Mouse (Mus musculus): ENCODE measurements around the gene Mcub. TPM values are rescaled to one million over a fixed set of nuclear protein-coding genes. Genes with fewer than 3 reads are reported as not detected.

Mcub gene
- polyA plus RNA-seq, 1 experiment from 2014 or later: 3.5 TPM

DNA sequence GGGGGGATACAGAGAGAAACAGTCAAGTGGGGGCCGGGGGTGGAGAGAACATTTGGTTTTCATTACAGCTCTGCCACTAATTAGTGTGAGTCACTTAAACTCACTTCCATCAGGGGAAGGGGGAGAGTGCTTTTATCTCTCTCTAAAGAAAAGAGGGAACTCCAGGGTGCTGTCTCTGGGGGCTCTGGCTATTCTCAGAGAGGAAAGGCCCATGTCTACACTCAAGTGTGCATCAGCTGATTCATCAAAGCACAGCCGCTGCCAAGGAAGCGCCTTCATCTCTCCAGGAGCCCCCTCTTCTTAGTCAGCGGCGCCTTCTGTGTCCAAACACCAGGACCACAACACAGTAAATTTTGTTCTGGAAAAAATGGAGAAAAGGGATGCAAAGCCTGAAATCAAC, 12.3 kb upstream of the Mcub start:
- no peaks in the 10 kb centered on the region for H3K9me3 ChIP-seq (replicated peaks)
- WGBS: 36% methylated on average over 5 of the region's 5 CpGs
- no peak overlapping the region for H3K4me2 ChIP-seq
- no peak overlapping the region for H3K4me3 ChIP-seq
- no peak for ATAC-seq (ENCODE audit: insufficient number of reproducible peaks, low FRiP score)
- H3K4me1 ChIP-seq (replicated peaks): peaks cover 6% of the 10 kb centered on the region
- H3K36me3 ChIP-seq: peaks cover 54% of the 10 kb centered on the region
- H3K27me3 ChIP-seq (replicated peaks): no peaks in the 10 kb centered on the region
- no peak overlapping the region for H3K9ac ChIP-seq
- no peak overlapping the region for H3K27ac ChIP-seq (ENCODE audit: poor library complexity, severe bottlenecking)

DNA sequence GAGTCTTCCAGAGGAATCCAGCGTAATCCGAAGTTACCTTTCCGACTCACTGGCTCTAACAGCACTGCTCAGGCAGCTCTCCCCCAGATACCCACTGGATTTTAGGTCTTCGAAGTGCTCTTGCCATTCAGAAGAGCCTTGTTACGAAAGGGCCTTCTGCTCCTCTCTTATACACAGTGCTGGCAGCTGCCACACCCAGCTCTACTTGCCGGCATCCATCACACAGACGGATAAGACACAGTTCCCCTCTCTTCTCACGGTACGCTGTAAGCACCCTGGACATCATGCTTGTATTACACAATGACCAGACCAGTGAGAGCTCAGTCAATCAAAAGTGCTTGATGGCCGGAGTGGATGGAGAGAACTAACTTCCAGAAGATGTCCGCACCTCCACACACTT, 11.8 kb upstream of the Mcub start:
- Histone ChIP-seq H3K27ac (ENCODE audit: poor library complexity, severe bottlenecking) (no peak overlapping the region), H3K36me3 (peaks cover 49% of the 10 kb centered on the region), H3K4me1 (replicated peaks) (peaks cover 8% of the 10 kb centered on the region), H3K27me3 (replicated peaks) (no peaks in the 10 kb centered on the region), H3K4me2 (no peak overlapping the region), H3K9ac (no peak overlapping the region), H3K4me3 (no peak overlapping the region), H3K9me3 (replicated peaks) (no peaks in the 10 kb centered on the region)
- 63% methylated on average over 11 of the region's 11 CpGs for WGBS
- ATAC-seq (ENCODE audit: insufficient number of reproducible peaks, low FRiP score): no peak

DNA sequence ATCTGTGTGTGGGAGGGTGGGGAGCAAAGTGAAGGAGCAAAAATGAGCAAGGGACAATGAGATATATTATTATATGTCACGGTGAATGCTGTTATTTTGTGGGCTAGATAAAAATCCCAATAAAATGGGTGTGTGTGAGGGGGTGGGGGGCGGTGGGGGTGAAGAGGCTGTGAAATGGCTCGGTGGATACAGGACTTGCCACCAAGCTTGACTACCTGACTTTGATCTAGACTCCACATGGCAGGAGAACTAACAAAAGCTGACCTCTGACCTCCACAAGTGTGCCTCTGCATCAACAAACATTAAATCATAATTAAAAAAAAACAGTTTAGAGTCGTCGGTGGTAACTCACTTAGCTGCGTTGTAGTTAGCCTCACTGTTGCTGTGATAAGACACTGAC, 9.5 kb upstream of the Mcub start:
- WGBS: 40% methylated on average over 6 of the region's 6 CpGs
- no peak overlapping the region for H3K27ac ChIP-seq (ENCODE audit: poor library complexity, severe bottlenecking)
- no peak for ATAC-seq (ENCODE audit: insufficient number of reproducible peaks, low FRiP score)
- H3K9me3 ChIP-seq (replicated peaks): no peaks in the 10 kb centered on the region
- H3K4me3 ChIP-seq: no peak overlapping the region
- H3K9ac ChIP-seq: no peak overlapping the region
- H3K27me3 ChIP-seq (replicated peaks): no peaks in the 10 kb centered on the region
- H3K4me1 ChIP-seq (replicated peaks): peaks cover 13% of the 10 kb centered on the region
- H3K4me2 ChIP-seq: no peak overlapping the region
- H3K36me3 ChIP-seq: peaks cover 28% of the 10 kb centered on the region

DNA sequence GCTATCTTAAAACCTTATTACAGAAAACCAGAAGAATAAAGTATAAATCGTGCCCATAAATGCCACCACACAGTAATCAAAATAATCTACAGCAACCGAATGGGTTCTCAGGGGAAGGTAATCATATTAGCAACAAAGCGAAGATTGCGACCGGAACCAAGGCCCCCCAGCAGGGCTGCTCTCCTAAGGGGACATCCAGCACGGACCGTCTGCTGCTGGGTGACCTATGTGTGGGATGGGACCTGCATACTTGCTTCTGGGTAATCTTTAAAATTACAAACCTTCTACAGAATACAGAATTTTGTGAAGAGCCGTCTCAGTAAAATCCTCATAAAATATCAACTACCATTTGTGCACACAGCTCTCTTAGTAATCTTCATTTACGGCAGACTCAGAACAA, 8.7 kb upstream of the Mcub start:
- Histone ChIP-seq H3K4me1 (replicated peaks) (peaks cover 13% of the 10 kb centered on the region), H3K9ac (no peak overlapping the region), H3K4me2 (no peak overlapping the region), H3K36me3 (peaks cover 20% of the 10 kb centered on the region), H3K27me3 (replicated peaks) (no peaks in the 10 kb centered on the region), H3K9me3 (replicated peaks) (no peaks in the 10 kb centered on the region), H3K27ac (ENCODE audit: poor library complexity, severe bottlenecking) (no peak overlapping the region), H3K4me3 (no peak overlapping the region)
- 86% methylated on average over 9 of the region's 9 CpGs for WGBS
- ATAC-seq (ENCODE audit: insufficient number of reproducible peaks, low FRiP score): no peak

DNA sequence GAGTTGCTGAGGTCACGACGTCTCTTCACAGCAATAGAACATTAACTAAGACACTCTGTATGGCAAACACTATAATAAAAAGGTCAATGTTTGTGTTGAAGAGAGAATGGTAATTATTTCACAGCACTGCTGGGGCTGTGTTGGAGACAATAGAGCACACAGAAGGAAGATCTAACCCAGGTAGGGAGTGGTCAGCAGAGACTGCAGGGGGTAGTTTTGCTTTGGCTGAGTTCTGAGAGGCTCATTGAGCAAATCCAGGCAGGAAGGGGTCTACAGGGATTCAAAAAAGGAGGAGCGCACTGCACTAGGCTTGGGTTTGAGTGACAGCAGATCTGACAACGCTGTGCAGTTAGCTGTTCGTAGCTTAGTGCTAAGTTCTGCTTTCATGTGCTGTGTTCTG, 6.3 kb upstream of the Mcub start:
- no peak overlapping the region for H3K9ac ChIP-seq
- no peaks in the 10 kb centered on the region for H3K27me3 ChIP-seq (replicated peaks)
- H3K36me3 ChIP-seq: no peaks in the 10 kb centered on the region
- no peak overlapping the region for H3K4me2 ChIP-seq
- ATAC-seq (ENCODE audit: insufficient number of reproducible peaks, low FRiP score): no peak
- H3K9me3 ChIP-seq (replicated peaks): no peaks in the 10 kb centered on the region
- 59% methylated on average over 5 of the region's 5 CpGs for WGBS
- H3K4me1 ChIP-seq (replicated peaks): peaks cover 7% of the 10 kb centered on the region; the same call in 1 of the 2 replicates
- no peak overlapping the region for H3K27ac ChIP-seq (ENCODE audit: poor library complexity, severe bottlenecking)
- no peak overlapping the region for H3K4me3 ChIP-seq

DNA sequence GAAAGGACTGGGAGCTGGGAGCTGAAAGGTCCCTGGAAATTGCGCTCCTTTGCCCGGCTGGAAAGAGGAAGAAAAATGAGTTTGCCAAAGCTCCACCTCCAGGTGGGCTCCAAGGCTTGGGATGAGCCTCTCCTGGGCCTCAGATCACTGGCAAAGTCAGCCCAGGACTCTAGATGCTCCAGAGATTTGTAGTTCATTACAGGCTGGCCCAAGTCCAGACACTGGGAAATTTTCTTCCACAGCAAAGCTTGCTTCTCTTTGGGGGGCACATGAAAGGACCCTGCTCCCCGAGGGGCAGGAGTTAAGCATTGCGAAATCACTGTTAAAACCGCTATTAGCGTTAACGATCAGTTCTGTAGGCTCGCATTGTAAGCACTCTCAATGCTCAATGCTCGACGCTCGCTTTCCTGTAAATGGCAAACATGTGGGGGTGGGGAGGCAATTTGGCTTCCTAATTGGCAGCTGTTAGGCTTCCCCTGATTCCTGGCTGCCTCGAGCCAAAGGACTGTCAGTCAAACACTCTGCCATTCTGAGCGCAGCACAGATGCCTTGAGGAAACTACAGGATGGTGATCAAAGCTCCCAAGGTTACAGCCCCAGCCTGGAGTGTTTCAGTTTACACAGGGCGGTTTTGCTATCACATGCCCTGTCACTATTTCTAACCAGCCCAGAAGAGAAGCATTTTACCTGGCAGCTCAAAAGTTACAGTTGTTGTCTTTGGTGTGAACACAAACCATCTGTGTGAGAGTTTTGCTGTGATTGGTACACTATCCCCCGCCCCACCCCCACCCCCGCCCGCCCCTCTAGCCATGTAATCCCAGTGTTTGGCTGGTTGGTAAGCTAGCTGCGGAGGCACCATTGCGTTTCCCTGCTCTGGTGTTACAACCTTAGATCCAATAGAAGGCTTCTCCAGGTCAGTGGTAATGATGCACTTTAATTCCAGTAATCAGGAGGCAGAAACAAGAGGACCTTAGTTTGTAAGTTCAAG, 816 bp upstream of the Mcub start:
- no peak overlapping the region for H3K27ac ChIP-seq (ENCODE audit: poor library complexity, severe bottlenecking)
- 0 out of 2 replicates have a peak, but pooled peaks have one; percentile 39 for ATAC-seq (ENCODE audit: insufficient number of reproducible peaks, low FRiP score)
- H3K9me3 ChIP-seq (replicated peaks): no peaks in the 10 kb centered on the region
- H3K4me2 ChIP-seq: peak overlapping the region; percentile 86
- H3K9ac ChIP-seq: peak overlapping the region; percentile 54; the same call in 1 of the 2 replicates
- peak overlapping the region; percentile 59 for H3K4me3 ChIP-seq
- peaks cover 17% of the 10 kb centered on the region for H3K4me1 ChIP-seq (replicated peaks)
- H3K27me3 ChIP-seq (replicated peaks): peaks cover 13% of the 10 kb centered on the region
- WGBS: 15% methylated on average over 19 of the region's 19 CpGs
- no peaks in the 10 kb centered on the region for H3K36me3 ChIP-seq

DNA sequence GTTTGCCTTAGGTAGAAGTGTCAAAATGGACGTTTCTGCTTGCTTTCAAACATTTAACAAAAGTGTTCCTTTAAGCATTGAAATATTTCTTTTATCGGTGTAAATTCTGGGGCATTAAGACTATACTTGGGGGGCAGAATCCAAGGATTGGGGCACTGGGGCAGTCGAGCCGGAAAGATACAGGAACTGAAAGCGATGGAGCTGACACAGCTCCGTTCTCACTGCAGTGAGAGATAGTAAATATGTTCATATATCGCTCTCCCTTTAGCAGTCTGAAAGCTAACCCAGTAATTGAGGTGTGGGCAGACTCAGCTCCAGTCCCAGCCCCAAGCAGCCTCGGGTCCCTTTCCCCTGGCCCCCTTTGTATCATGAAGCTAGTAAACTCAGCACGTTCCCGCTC, 975 bp downstream of the Mcub start:
- no peaks in the 10 kb centered on the region for H3K36me3 ChIP-seq

DNA sequence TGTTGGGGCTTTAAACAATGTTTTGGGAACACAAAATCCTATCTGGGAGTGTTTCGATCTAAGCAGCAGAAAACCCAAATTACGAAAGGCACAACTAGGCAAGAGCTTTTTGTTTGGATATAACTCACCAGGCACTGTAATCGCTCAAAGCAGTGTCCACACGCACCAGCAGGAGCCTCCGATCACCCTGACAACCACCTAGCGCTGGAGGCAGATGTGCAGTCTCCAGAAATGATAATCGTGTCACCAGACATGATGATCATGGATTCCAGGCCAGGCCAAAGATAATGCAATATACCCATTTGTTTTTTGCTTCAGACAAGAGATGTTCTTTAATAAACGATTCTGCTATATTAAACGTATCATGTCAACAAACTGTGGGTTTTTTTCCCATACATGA, 2.1 kb downstream of the Mcub start:
- Histone ChIP-seq H3K4me2 (no peak overlapping the region), H3K27me3 (replicated peaks) (peaks cover 13% of the 10 kb centered on the region), H3K4me1 (replicated peaks) (peaks cover 17% of the 10 kb centered on the region), H3K9ac (no peak overlapping the region), H3K9me3 (replicated peaks) (no peaks in the 10 kb centered on the region), H3K4me3 (no peak overlapping the region), H3K27ac (ENCODE audit: poor library complexity, severe bottlenecking) (no peak overlapping the region), H3K36me3 (no peaks in the 10 kb centered on the region)
- ATAC-seq (ENCODE audit: insufficient number of reproducible peaks, low FRiP score): no peak
- WGBS: 83% methylated on average over 9 of the region's 9 CpGs

More for the DNA sequence above, 975 bp downstream of the Mcub start:
- peak overlapping the region; percentile 86 for H3K4me2 ChIP-seq
- H3K9ac ChIP-seq: peak overlapping the region; percentile 57; the same call in 1 of the 2 replicates
- no peak overlapping the region for H3K27ac ChIP-seq (ENCODE audit: poor library complexity, severe bottlenecking)
- H3K4me1 ChIP-seq (replicated peaks): peaks cover 17% of the 10 kb centered on the region
- H3K4me3 ChIP-seq: peak overlapping the region; percentile 59
- no peaks in the 10 kb centered on the region for H3K9me3 ChIP-seq (replicated peaks)
- ATAC-seq (ENCODE audit: insufficient number of reproducible peaks, low FRiP score): 0 out of 2 replicates have a peak, but pooled peaks have one; percentile 11
- WGBS: 29% methylated on average over 10 of the region's 10 CpGs
- H3K27me3 ChIP-seq (replicated peaks): peaks cover 13% of the 10 kb centered on the region

DNA sequence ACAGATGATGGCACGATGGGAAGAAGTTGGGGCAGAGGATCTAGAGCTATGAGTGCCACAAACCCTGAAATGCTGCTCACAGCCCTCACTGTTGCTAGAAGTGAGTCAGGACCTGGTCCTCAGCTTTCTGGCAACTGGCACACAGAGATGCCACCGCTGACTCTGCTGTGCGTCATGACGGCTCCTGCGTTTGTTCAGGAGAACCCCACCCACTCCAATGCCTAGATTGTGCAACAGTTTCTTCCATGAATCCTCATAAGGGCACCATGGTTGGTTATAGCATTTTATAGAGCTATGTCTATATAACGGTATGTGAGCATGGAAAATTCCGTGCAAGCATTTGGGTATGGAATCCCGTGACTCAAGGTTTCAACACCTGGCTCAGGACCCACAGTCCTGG, 5.3 kb downstream of the Mcub start:
- no peak overlapping the region for H3K9ac ChIP-seq
- 0 out of 2 replicates have a peak, but pooled peaks cover 6% of the 10 kb centered on the region for H3K4me1 ChIP-seq (replicated peaks)
- H3K36me3 ChIP-seq: no peaks in the 10 kb centered on the region
- H3K4me3 ChIP-seq: no peak overlapping the region
- H3K4me2 ChIP-seq: no peak overlapping the region
- WGBS: 82% methylated on average over 8 of the region's 8 CpGs
- no peaks in the 10 kb centered on the region for H3K9me3 ChIP-seq (replicated peaks)
- no peak overlapping the region for H3K27ac ChIP-seq (ENCODE audit: poor library complexity, severe bottlenecking)
- H3K27me3 ChIP-seq (replicated peaks): peaks cover 13% of the 10 kb centered on the region
- no peak for ATAC-seq (ENCODE audit: insufficient number of reproducible peaks, low FRiP score)

DNA sequence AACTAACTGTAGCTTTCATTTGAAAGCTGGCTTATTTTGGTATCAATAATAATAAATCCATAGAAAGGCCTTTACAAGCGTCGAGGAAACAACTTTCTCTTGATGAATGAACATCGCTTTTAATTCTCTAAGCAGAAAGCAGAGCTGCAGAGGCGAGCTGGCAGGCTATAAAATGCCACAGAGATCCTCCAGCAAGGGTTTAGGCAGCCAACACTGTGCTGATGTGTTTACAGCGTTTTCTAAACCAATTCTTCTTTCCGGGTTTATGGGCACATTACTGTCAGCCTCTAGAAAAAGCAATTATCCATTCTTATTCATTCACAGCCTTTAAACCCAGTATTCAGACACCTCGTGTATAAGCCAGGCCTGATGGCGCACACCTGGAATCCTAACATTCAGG, 7.5 kb downstream of the Mcub start:
- peaks cover 1% of the 10 kb centered on the region; the same call in 1 of the 2 replicates for H3K9me3 ChIP-seq (replicated peaks)
- no peaks in the 10 kb centered on the region for H3K27me3 ChIP-seq (replicated peaks)
- no peak overlapping the region for H3K9ac ChIP-seq
- H3K36me3 ChIP-seq: no peaks in the 10 kb centered on the region
- no peak overlapping the region for H3K27ac ChIP-seq (ENCODE audit: poor library complexity, severe bottlenecking)
- H3K4me3 ChIP-seq: no peak overlapping the region
- 79% methylated on average over 8 of the region's 8 CpGs for WGBS
- no peak for ATAC-seq (ENCODE audit: insufficient number of reproducible peaks, low FRiP score)
- H3K4me2 ChIP-seq: no peak overlapping the region
- H3K4me1 ChIP-seq (replicated peaks): no peaks in the 10 kb centered on the region

DNA sequence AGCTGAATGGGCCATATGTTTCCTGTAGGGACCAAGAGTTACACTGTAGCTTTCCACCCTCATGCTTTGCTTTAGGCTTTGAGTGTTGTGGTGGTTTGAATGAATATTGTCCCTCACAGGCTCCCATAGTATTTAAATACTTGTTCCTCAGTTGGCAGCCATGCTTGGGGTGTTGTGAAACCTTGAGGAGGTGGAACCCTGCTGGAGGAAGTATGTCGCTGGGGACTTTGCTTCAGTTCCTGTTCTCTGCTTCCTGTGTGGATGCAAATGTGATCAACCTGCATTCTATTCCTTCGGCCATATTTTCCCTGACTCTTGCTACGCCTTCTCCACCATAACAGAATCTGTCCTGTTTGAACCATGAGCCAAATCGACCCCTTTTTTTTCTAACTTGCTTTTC, 16.7 kb downstream of the Mcub start:
- no peak overlapping the region for H3K27ac ChIP-seq (ENCODE audit: poor library complexity, severe bottlenecking)
- H3K4me3 ChIP-seq: no peak overlapping the region
- WGBS: 84% methylated on average over 4 of the region's 4 CpGs
- no peak overlapping the region for H3K4me2 ChIP-seq
- H3K4me1 ChIP-seq (replicated peaks): no peaks in the 10 kb centered on the region
- no peaks in the 10 kb centered on the region for H3K36me3 ChIP-seq
- H3K9me3 ChIP-seq (replicated peaks): peaks cover 6% of the 10 kb centered on the region; the same call in 1 of the 2 replicates
- no peaks in the 10 kb centered on the region for H3K27me3 ChIP-seq (replicated peaks)
- no peak overlapping the region for H3K9ac ChIP-seq
- ATAC-seq (ENCODE audit: insufficient number of reproducible peaks, low FRiP score): no peak

Measured in heart, embryonic 12.5 days (tissue).